Mouse (Mus musculus): ENCODE data around the gene Zbtb2. TPM values are rescaled to one million over a fixed set of nuclear protein-coding genes. Genes with fewer than 3 reads are reported as not detected.

Gene Zbtb2
- total RNA-seq, 1 experiment from 2014 or later, result 11.7 TPM

DNA sequence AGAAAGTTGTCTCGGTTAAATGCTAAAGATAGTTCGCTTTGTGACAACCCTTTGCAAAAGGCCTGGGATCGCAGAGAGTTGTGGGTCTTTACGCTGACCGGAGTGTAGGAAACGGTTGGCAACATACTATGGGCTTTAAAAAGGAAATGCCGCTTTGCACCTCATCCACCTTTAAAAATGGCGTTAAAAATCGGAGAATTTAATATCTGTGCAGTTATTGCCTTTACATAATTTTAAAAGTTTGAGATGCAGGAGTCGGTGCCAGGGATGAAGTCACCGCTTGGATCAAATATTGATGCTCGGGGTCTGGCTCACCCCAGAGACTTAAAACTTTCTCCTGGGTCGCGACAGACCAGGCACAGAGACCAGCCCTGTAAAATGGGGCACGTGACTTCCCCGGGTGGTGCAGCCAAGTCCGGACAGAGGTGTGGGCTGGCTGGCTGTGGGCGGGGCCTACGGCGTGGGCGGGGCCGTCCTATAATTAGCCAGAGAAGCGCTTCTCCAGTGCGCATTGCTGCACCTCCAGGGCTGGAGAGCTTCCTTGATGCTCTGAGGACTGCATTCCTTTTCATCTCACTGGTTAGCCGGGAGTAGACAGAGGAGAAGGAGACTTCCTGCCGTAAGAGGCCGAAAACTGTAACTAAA is 53.7 kb downstream of the Zbtb2 start:
- DNase-seq, result peak; percentile 94

DNA sequence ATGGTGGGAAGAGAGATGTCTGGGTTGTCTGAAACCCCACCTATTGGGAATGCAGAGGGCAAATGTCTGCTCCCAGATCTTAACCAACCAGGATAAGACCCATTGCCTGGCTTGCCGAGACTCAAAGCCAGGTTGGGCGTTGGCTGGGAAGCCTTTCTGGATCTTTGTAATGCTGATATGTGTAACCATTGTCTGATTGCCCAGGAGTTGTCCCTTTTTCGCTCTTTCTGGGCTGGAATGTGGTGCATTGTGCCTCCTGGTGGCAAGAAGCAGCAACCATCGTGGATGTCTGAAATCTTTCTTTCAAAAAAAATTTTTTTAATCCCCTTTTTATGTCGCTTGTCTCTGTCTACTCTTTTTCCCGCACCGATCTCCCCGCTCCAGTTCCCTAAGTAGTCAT is 54.6 kb downstream of the Zbtb2 start:
- DNase-seq, result peak; percentile 78

DNA sequence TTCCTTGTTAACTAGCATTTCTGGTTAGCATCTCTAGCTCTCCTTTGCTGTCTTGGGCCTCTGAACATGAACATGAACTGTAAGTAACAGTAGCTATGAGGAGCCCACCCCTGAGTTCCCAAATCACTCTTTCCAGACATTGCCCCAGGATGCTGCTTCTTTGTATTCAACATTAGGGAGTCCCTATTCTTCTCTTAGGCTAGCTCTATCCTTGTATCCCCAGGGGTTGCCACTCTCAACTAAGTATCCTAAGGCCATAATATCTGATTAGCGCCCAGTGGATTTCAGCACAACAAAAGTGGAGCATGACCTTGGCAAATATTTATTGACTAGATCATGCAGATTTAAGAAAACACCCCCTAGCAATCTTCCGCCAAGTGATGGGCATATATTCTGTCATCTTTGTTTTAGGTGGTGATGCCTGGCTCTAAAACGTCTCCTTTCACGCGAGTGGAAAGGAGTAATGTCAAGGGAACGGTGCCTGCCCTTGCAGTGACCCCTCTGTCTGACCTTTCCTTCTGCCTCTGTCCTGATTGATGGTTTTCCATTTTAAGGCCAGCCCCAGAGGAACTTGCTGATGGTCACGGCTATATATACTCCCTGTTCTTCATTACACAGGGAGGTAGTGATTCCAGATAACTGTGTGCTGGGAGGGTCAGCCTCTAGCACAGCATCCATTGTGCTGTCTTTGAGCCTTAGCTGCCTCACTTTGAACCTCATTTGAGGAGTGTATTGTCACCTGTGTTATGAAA is 55.5 kb downstream of the Zbtb2 start:
- DNase-seq, result no peak

DNA sequence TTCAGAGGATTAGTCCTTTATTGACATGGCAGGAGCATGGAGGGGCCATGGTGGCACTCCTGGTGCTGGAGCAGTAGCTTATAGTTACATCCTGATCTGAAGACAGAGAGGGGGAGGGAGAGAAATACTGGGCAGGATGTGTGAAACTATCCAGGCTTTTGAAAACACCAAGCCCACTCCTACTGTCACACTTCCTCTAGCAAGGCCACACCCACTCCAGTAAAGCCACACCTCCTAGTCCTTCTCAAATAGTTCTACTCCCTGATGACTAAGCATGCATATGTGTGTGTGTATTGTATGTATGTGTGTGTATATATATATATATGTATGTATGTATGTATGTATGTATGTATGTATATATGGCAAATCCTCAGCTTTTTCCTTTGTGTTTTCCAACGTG is 60.2 kb downstream of the Zbtb2 start:
- DNase-seq, result no peak

DNA sequence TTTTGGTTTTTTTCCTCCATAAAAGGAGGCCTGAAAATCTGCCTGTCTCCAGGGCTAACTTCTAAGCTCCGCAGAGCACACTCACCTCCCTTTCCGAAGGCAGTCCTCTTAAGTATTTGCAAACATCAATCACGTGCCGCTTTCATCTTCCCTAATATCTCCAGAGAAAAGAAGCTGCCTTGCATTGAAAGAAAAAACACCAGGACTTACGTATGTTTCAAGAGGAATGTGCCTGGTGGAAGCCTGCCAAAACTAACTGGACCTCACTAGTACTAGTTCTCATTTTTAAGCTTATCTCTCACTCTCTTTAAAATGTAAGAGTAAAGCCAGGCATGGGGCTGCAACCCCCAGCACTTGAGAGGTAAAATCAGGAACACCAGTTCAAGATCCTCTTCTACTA is 62.3 kb downstream of the Zbtb2 start:
- DNase-seq, result peak; percentile 30

DNA sequence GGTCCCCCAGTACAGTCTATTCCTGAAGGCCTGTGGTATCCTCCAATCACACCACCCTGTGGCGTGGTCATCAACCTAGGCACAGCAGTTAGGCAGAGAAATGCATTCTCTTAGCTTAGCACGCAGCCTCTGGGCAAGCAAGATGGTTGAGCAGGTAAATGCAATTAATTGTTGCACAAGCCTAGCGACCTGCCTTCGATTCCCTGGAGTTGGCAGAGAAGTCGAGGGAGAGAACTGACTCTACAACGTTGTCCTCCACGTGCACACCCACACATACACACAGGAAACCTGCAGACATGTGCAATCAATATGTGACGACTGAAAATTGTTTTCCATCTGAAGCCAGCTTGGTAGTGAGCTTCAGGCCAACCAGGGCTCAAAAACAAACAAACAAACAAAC is 64.0 kb downstream of the Zbtb2 start:
- no peak for DNase-seq

Other genes starting within 250 kb of the Zbtb2 start
- 30.7 and 35.0 TPM in 2 replicates for gene Akap12, start 121.7 kb downstream of the Zbtb2 start, total RNA-seq (2021)
- 51.2 and 57.0 TPM in 2 replicates for gene Rmnd1, start 44.3 kb upstream of the Zbtb2 start, total RNA-seq (2021)
- 15.7 and 20.1 TPM in 2 replicates for gene Armt1, start 44.4 kb upstream of the Zbtb2 start, total RNA-seq (2021)
- gene Ccdc170, start 94.4 kb upstream of the Zbtb2 start, total RNA-seq (2021), result 0.11 and 0.38 TPM in 2 replicates
- gene Esr1, start 223.5 kb upstream of the Zbtb2 start, total RNA-seq (2021), result 15.9 and 19.6 TPM in 2 replicates

All from adrenal gland, postnatal 14 days (tissue).